Mouse (Mus musculus) heart, adult 2 months (tissue): ENCODE results near the gene Harbi1.

ENCODE experiments used
- CTCF ChIP-seq: fragments of 200-600 bp; IDR thresholded peaks from 2 replicates; pipeline ENCODE4 v1.8.1; 2022; ENCODE audit warnings: antibody characterized with exemption, mild to moderate bottlenecking, moderate library complexity
- EP300 ChIP-seq: fragments of 200-500 bp; IDR thresholded peaks from 2 replicates; pipeline ENCODE4 v1.6.1; 2011; ENCODE audit warnings: low read depth, low read length, control low read depth; ENCODE audit not compliant: insufficient read depth
- POLR2A ChIP-seq: fragments of 200-500 bp; IDR thresholded peaks from 2 replicates; pipeline ENCODE4 v1.6.1; 2011; ENCODE audit warnings: mild to moderate bottlenecking, low read depth, low read length, control low read depth; ENCODE audit not compliant: insufficient read depth

GRCm38 (mm10) chr2:91708361-91708760 lies 2.3 kb upstream of the Harbi1 start:
- TF ChIP-seq EP300 = no peak
- no peak for TF ChIP-seq CTCF
- TF ChIP-seq POLR2A = no peak
